Mouse (Mus musculus): Measurements from ENCODE around the gene Spata48. TPM values are rescaled to one million over a fixed set of nuclear protein-coding genes. Genes with fewer than 3 reads are reported as not detected.
A peak's percentile ranks its signal among the peaks of the same experiment; 100 is the strongest.

Gene Spata48
- polyA plus RNA-seq, 1 experiment from 2014 or later = 1.3 TPM

GRCm38 (mm10) chr11:11528760-11529159, 66.9 kb downstream of the Spata48 start:
- no peak overlapping the region for H3K27ac ChIP-seq (ENCODE audit: low read depth)
- 38% methylated on average over 11 of the region's 11 CpGs for WGBS (ENCODE audit: insufficient replicate concordance)
- H3K4me3 ChIP-seq (ENCODE audit: low read depth, low read length) = no peak overlapping the region
- no peak for TF ChIP-seq CTCF (IDR thresholded peaks at IDR 0.05; ENCODE audit: low read depth)
- no peak for TF ChIP-seq EP300 (IDR thresholded peaks at IDR 0.05; ENCODE audit: low read depth)
- H3K4me2 ChIP-seq (ENCODE audit: low read depth, low read length) = peak overlapping the region; percentile 7; the same call in 1 of the 2 replicates
- H3K9me3 ChIP-seq (ENCODE audit: low read length) = no peaks in the 10 kb centered on the region
- no peak overlapping the region for H3K9ac ChIP-seq (replicated peaks)
- no peaks in the 10 kb centered on the region for H3K36me3 ChIP-seq (replicated peaks; ENCODE audit: insufficient read depth, low read length)
- ATAC-seq (no peak), DNase-seq (no peak)
- H3K4me1 ChIP-seq (ENCODE audit: insufficient read depth) = 0 out of 2 replicates have a peak, but pooled peaks cover 3% of the 10 kb centered on the region
- H3K27me3 ChIP-seq (ENCODE audit: insufficient read depth, low read length) = no peaks in the 10 kb centered on the region

GRCm38 (mm10) chr11:11529165-11529564, 67.3 kb downstream of the Spata48 start:
- ATAC-seq (no peak), DNase-seq (no peak)
- Histone ChIP-seq H3K4me3 (ENCODE audit: low read depth, low read length) (no peak overlapping the region), H3K27me3 (ENCODE audit: insufficient read depth, low read length) (no peaks in the 10 kb centered on the region), H3K36me3 (replicated peaks; ENCODE audit: insufficient read depth, low read length) (no peaks in the 10 kb centered on the region), H3K4me1 (ENCODE audit: insufficient read depth) (0 out of 2 replicates have a peak, but pooled peaks cover 3% of the 10 kb centered on the region), H3K9me3 (ENCODE audit: low read length) (no peaks in the 10 kb centered on the region), H3K9ac (replicated peaks) (no peak overlapping the region), H3K27ac (ENCODE audit: low read depth) (no peak overlapping the region), H3K4me2 (ENCODE audit: low read depth, low read length) (0 out of 2 replicates have a peak overlapping the region, but pooled peaks have one; percentile 7)
- 31% methylated on average over 6 of the region's 6 CpGs for WGBS (ENCODE audit: insufficient replicate concordance)
- TF ChIP-seq CTCF (IDR thresholded peaks at IDR 0.05; ENCODE audit: low read depth) = no peak
- TF ChIP-seq EP300 (IDR thresholded peaks at IDR 0.05; ENCODE audit: low read depth) = no peak

GRCm38 (mm10) chr11:11530126-11530525, 68.2 kb downstream of the Spata48 start:
- H3K4me1 ChIP-seq (ENCODE audit: insufficient read depth) = 0 out of 2 replicates have a peak, but pooled peaks cover 3% of the 10 kb centered on the region
- H3K4me2 ChIP-seq (ENCODE audit: low read depth, low read length) = no peak overlapping the region
- no peaks in the 10 kb centered on the region for H3K36me3 ChIP-seq (replicated peaks; ENCODE audit: insufficient read depth, low read length)
- H3K27me3 ChIP-seq (ENCODE audit: insufficient read depth, low read length) = no peaks in the 10 kb centered on the region
- ATAC-seq = no peak
- H3K9me3 ChIP-seq (ENCODE audit: low read length) = no peaks in the 10 kb centered on the region
- no peak for TF ChIP-seq CTCF (IDR thresholded peaks at IDR 0.05; ENCODE audit: low read depth)
- no peak for TF ChIP-seq EP300 (IDR thresholded peaks at IDR 0.05; ENCODE audit: low read depth)
- H3K27ac ChIP-seq (ENCODE audit: low read depth) = no peak overlapping the region
- H3K9ac ChIP-seq (replicated peaks) = no peak overlapping the region
- no peak for DNase-seq
- WGBS (ENCODE audit: insufficient replicate concordance) = 56% methylated on average over 2 of the region's 2 CpGs
- H3K4me3 ChIP-seq (ENCODE audit: low read depth, low read length) = no peak overlapping the region

- no peaks in the 10 kb centered on the region for H3K36me3 ChIP-seq (replicated peaks; ENCODE audit: insufficient read depth, low read length)
- TF ChIP-seq EP300 (IDR thresholded peaks at IDR 0.05; ENCODE audit: low read depth) = no peak
- TF ChIP-seq CTCF (IDR thresholded peaks at IDR 0.05; ENCODE audit: low read depth) = no peak
- 62% methylated on average over 1 of the region's 1 CpGs for WGBS (ENCODE audit: insufficient replicate concordance)
- ATAC-seq (no peak), DNase-seq (no peak)
- H3K4me1 ChIP-seq (ENCODE audit: insufficient read depth) = no peaks in the 10 kb centered on the region
- H3K4me2 ChIP-seq (ENCODE audit: low read depth, low read length) = no peak overlapping the region
- H3K27ac ChIP-seq (ENCODE audit: low read depth) = no peak overlapping the region
- H3K9me3 ChIP-seq (ENCODE audit: low read length) = no peaks in the 10 kb centered on the region
- H3K27me3 ChIP-seq (ENCODE audit: insufficient read depth, low read length) = no peaks in the 10 kb centered on the region
- no peak overlapping the region for H3K4me3 ChIP-seq (ENCODE audit: low read depth, low read length)
- H3K9ac ChIP-seq (replicated peaks) = no peak overlapping the region
These were observed 74.4 kb downstream of the Spata48 start for GRCm38 (mm10) chr11:11536295-11536694.

GRCm38 (mm10) chr11:11545948-11546347, 84.1 kb downstream of the Spata48 start:
- WGBS (ENCODE audit: insufficient replicate concordance) = 82% methylated on average over 3 of the region's 3 CpGs
- Histone ChIP-seq H3K9me3 (ENCODE audit: low read length) (no peaks in the 10 kb centered on the region), H3K4me3 (ENCODE audit: low read depth, low read length) (no peak overlapping the region), H3K4me2 (ENCODE audit: low read depth, low read length) (no peak overlapping the region), H3K4me1 (ENCODE audit: insufficient read depth) (no peaks in the 10 kb centered on the region), H3K9ac (replicated peaks) (no peak overlapping the region), H3K36me3 (replicated peaks; ENCODE audit: insufficient read depth, low read length) (no peaks in the 10 kb centered on the region), H3K27ac (ENCODE audit: low read depth) (no peak overlapping the region), H3K27me3 (ENCODE audit: insufficient read depth, low read length) (no peaks in the 10 kb centered on the region)
- no peak for DNase-seq
- no peak for TF ChIP-seq EP300 (IDR thresholded peaks at IDR 0.05; ENCODE audit: low read depth)
- no peak for TF ChIP-seq CTCF (IDR thresholded peaks at IDR 0.05; ENCODE audit: low read depth)
- no peak for ATAC-seq

- WGBS (ENCODE audit: insufficient replicate concordance) = 56% methylated on average over 7 of the region's 7 CpGs
- Histone ChIP-seq H3K9me3 (ENCODE audit: low read length) (no peaks in the 10 kb centered on the region), H3K27me3 (ENCODE audit: insufficient read depth, low read length) (no peaks in the 10 kb centered on the region), H3K27ac (ENCODE audit: low read depth) (no peak overlapping the region), H3K36me3 (replicated peaks; ENCODE audit: insufficient read depth, low read length) (no peaks in the 10 kb centered on the region), H3K4me1 (ENCODE audit: insufficient read depth) (no peaks in the 10 kb centered on the region), H3K4me3 (ENCODE audit: low read depth, low read length) (no peak overlapping the region), H3K9ac (replicated peaks) (no peak overlapping the region), H3K4me2 (ENCODE audit: low read depth, low read length) (no peak overlapping the region)
- DNase-seq = no peak
- no peak for TF ChIP-seq CTCF (IDR thresholded peaks at IDR 0.05; ENCODE audit: low read depth)
- TF ChIP-seq EP300 (IDR thresholded peaks at IDR 0.05; ENCODE audit: low read depth) = no peak
- no peak for ATAC-seq
These were observed 85.1 kb downstream of the Spata48 start for GRCm38 (mm10) chr11:11546903-11547511.
